Mouse (Mus musculus) embryonic facial prominence, embryonic 11.5 days (tissue): Measurements from ENCODE around the gene Tcea3. TPM values are rescaled to one million over a fixed set of nuclear protein-coding genes. Genes with fewer than 3 reads are reported as not detected.
A peak's percentile ranks its signal among the peaks of the same experiment; 100 is the strongest.

Experiments
- ATAC-seq: fragments of 200-750 bp; cut with Nextera tagmentation; replicated peaks from 2 replicates; pipeline ENCODE4 v1.8.0; 2017; ENCODE audit warnings: low read depth; ENCODE audit not compliant: insufficient number of reproducible peaks, low FRiP score, low TSS enrichment
- DNase-seq: peaks from one replicate; pipeline ENCODE4 v3.0.0-alpha.2; 2015; ENCODE audit warnings: low spot score
- H3K27ac ChIP-seq: fragments of 300-500 bp; sonication (generic); replicated peaks from 2 replicates; pipeline ENCODE4 v1.5.1; 2014; ENCODE audit warnings: mild to moderate bottlenecking, low read depth, low read length, control low read depth
- H3K27me3 ChIP-seq: fragments of 300-500 bp; sonication (generic); 2 replicates; pipeline ENCODE4 v1.6.1; 2014; ENCODE audit warnings: mild to moderate bottlenecking, low read length, moderate library complexity, mixed read lengths; ENCODE audit not compliant: control insufficient read depth, insufficient read depth
- H3K36me3 ChIP-seq: fragments of 300-500 bp; sonication (generic); replicated peaks from 2 replicates; pipeline ENCODE4 v1.6.1; 2014; ENCODE audit warnings: low read depth, mild to moderate bottlenecking, low read length, moderate library complexity, mixed read lengths; ENCODE audit not compliant: control insufficient read depth, insufficient read depth
- H3K4me1 ChIP-seq: fragments of 300-500 bp; sonication (generic); 2 replicates; pipeline ENCODE4 v1.6.1; 2014; ENCODE audit warnings: low read length, mixed read lengths; ENCODE audit not compliant: control insufficient read depth, insufficient read depth
- H3K4me2 ChIP-seq: fragments of 300-500 bp; sonication (generic); 2 replicates; pipeline ENCODE4 v1.6.1; 2014; ENCODE audit warnings: low read depth, mild to moderate bottlenecking, control low read depth, low read length, moderate library complexity
- H3K4me3 ChIP-seq: fragments of 300-500 bp; sonication (generic); 2 replicates; pipeline ENCODE4 v1.5.1; 2014; ENCODE audit warnings: low read depth, low read length, control low read depth
- H3K9ac ChIP-seq: fragments of 300-500 bp; sonication (generic); replicated peaks from 2 replicates; pipeline ENCODE4 v1.6.1; 2014; ENCODE audit warnings: mild to moderate bottlenecking, control low read depth, low read length
- H3K9me3 ChIP-seq: fragments of 300-500 bp; sonication (generic); replicated peaks from 2 replicates; pipeline ENCODE4 v1.6.1; 2016; ENCODE audit warnings: mild to moderate bottlenecking, low read length, inconsistent platforms, mixed read lengths; ENCODE audit not compliant: control insufficient read depth
- WGBS: fragments of 180-500 bp; shearing (Covaris S2); extraction: QIAGEN DNeasy Blood & Tissue Kit; methylation state at CpG from one replicate; pipeline ENCODE4 v1.1.7; 2014; 5-methylcytosine and 5-hydroxymethylcytosine counted together
- polyA plus RNA-seq: library from polyadenylated mRNA; unstranded; fragments of >200 nt; fragmentation: Nextera tagmentation; extraction: Ambion mirVana; gene quantifications from 2 replicates; pipeline ENCODE4 v1.2.1, GENCODE M21; 2014

Tcea3 gene
- polyA plus RNA-seq, 1 experiment from 2014 or later: 1.3 TPM

DNA sequence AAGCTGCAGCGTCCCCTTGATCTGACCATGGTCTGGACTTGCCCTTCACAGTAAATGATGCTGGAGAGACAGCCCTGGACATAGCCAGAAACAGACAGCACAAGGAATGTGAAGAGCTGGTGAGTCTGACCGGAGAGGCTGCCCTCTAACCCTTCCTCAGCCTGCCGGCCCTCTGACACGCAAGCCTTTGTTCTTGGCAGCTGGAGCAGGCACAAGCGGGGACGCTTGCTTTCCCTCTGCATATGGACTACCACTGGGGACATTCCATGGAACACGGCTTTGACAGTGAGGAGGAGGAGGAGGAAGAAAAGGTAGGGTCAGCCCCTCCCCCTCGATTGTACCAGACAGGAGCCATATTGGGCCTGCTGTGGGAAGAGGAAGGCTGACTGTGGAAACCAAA lies 6.6 kb upstream of the Tcea3 start:
- ATAC-seq (no peak), DNase-seq (no peak)
- Histone ChIP-seq H3K4me3 (no peak overlapping the region), H3K27me3 (peaks cover 30% of the 10 kb centered on the region), H3K36me3 (no peaks in the 10 kb centered on the region), H3K27ac (no peak overlapping the region), H3K4me2 (no peak overlapping the region), H3K9me3 (no peaks in the 10 kb centered on the region), H3K9ac (no peak overlapping the region), H3K4me1 (no peaks in the 10 kb centered on the region; the same call in 1 of the 2 replicates)
- 31% methylated on average over 8 of the region's 8 CpGs for WGBS

DNA sequence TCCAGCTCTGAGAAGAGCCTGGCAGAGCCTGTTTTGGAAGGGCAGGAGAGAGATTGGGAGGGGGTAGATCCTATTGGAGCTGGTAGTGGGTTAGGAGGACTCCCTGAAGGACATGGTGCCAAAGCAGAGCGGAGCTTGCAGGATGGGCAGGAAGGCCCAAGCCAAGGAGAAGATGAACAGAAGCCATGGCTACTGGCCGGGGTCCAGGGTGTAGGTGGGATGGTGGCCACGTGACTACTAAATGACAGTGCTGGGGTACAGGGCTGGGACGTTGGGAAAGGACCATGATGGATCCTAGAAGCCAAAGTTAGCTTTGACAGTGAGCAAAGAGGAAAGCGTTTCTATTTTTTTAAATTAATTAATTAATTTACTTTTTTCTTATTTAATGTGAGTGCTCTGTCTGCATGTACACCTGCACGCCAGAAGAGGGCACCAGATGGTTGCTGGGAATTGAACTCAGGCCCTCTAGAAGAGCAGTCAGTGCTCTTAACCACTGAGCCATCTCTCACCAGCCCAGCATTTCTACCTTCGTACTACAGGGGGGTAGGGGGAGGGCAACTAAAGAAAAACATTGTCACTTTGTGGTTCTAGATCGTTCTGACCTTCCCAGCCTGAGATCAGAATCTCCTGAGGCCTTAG lies 5.3 kb upstream of the Tcea3 start:
- H3K9ac ChIP-seq: no peak overlapping the region
- H3K36me3 ChIP-seq: no peaks in the 10 kb centered on the region
- H3K27me3 ChIP-seq: peaks cover 43% of the 10 kb centered on the region
- H3K4me3 ChIP-seq: no peak overlapping the region
- no peak overlapping the region for H3K27ac ChIP-seq
- no peaks in the 10 kb centered on the region for H3K9me3 ChIP-seq
- 46% methylated on average over 8 of the region's 8 CpGs for WGBS
- H3K4me2 ChIP-seq: no peak overlapping the region
- peaks cover 6% of the 10 kb centered on the region for H3K4me1 ChIP-seq
- DNase-seq (no peak), ATAC-seq (no peak)

- Histone ChIP-seq H3K9me3 (no peaks in the 10 kb centered on the region), H3K27ac (no peak overlapping the region), H3K9ac (no peak overlapping the region), H3K4me3 (no peak overlapping the region), H3K36me3 (no peaks in the 10 kb centered on the region), H3K4me1 (peaks cover 12% of the 10 kb centered on the region), H3K4me2 (no peak overlapping the region), H3K27me3 (peaks cover 46% of the 10 kb centered on the region)
- 87% methylated on average over 7 of the region's 7 CpGs for WGBS
- ATAC-seq: no peak
- no peak for DNase-seq
These were observed 4.8 kb upstream of the Tcea3 start for GRCm38 (mm10) chr4:136242728-136243127.

- no peak overlapping the region for H3K4me3 ChIP-seq
- no peak overlapping the region for H3K27ac ChIP-seq
- peaks cover 22% of the 10 kb centered on the region for H3K4me1 ChIP-seq
- DNase-seq: no peak
- no peak overlapping the region for H3K4me2 ChIP-seq
- ATAC-seq: no peak
- no peaks in the 10 kb centered on the region for H3K36me3 ChIP-seq
- H3K9ac ChIP-seq: no peak overlapping the region
- H3K27me3 ChIP-seq: peaks cover 45% of the 10 kb centered on the region
- H3K9me3 ChIP-seq: no peaks in the 10 kb centered on the region
- 58% methylated on average over 7 of the region's 7 CpGs for WGBS
These were observed 3.3 kb upstream of the Tcea3 start for GRCm38 (mm10) chr4:136244208-136244607.

- H3K4me2 ChIP-seq: no peak overlapping the region
- ATAC-seq: no peak
- H3K27ac ChIP-seq: no peak overlapping the region
- peaks cover 22% of the 10 kb centered on the region for H3K4me1 ChIP-seq
- WGBS: 38% methylated on average over 5 of the region's 5 CpGs
- DNase-seq: no peak
- no peaks in the 10 kb centered on the region for H3K36me3 ChIP-seq
- no peak overlapping the region for H3K4me3 ChIP-seq
- H3K9ac ChIP-seq: no peak overlapping the region
- peaks cover 55% of the 10 kb centered on the region for H3K27me3 ChIP-seq
- H3K9me3 ChIP-seq: no peaks in the 10 kb centered on the region
These were observed 1.8 kb upstream of the Tcea3 start for GRCm38 (mm10) chr4:136245681-136246080.

GRCm38 (mm10) chr4:136246568-136246969 lies 960 bp upstream of the Tcea3 start:
- Histone ChIP-seq H3K4me3 (no peak overlapping the region), H3K9ac (no peak overlapping the region), H3K36me3 (no peaks in the 10 kb centered on the region), H3K27me3 (peaks cover 55% of the 10 kb centered on the region), H3K4me2 (no peak overlapping the region), H3K27ac (no peak overlapping the region), H3K9me3 (no peaks in the 10 kb centered on the region), H3K4me1 (peaks cover 22% of the 10 kb centered on the region)
- WGBS: 3% methylated on average over 12 of the region's 12 CpGs
- no peak for ATAC-seq
- DNase-seq: no peak

DNA sequence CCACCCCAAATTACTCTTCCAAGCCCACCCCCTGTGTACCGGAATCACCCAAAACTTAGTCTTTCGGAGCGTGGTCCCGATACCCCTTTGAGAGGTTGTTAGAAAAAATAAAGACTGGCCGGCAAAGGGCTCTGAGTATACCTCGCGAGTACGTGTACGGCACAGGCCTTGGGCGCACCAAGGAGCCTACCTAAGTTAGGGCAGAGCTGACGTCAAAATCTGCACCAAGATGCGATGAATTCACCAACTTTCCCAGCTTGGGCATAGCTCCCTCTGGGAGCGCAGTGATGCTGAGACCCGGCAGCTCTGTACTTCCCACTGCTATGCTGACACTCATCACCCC lies 172 bp upstream of the Tcea3 start:
- peak; percentile 28 for DNase-seq
- Histone ChIP-seq H3K4me2 (peak overlapping the region; percentile 90), H3K4me1 (peaks cover 22% of the 10 kb centered on the region), H3K4me3 (peak overlapping the region; percentile 46), H3K9ac (no peak overlapping the region), H3K9me3 (no peaks in the 10 kb centered on the region), H3K36me3 (no peaks in the 10 kb centered on the region), H3K27ac (no peak overlapping the region), H3K27me3 (peaks cover 55% of the 10 kb centered on the region)
- no peak for ATAC-seq
- under 1% methylated on average over 14 of the region's 14 CpGs for WGBS

- 1% methylated on average over 36 of the region's 37 CpGs for WGBS
- no peak overlapping the region for H3K27ac ChIP-seq
- H3K4me3 ChIP-seq: peak overlapping the region; percentile 46
- peaks cover 22% of the 10 kb centered on the region for H3K4me1 ChIP-seq
- peak overlapping the region; percentile 34 for H3K9ac ChIP-seq
- H3K36me3 ChIP-seq: no peaks in the 10 kb centered on the region
- H3K27me3 ChIP-seq: peaks cover 55% of the 10 kb centered on the region
- ATAC-seq (no peak), DNase-seq (peak; percentile 42)
- H3K9me3 ChIP-seq: no peaks in the 10 kb centered on the region
- peak overlapping the region; percentile 90 for H3K4me2 ChIP-seq
These were observed 1.2 kb downstream of the Tcea3 start for GRCm38 (mm10) chr4:136248464-136249331.
